Mouse (Mus musculus) cortical plate, adult 2 months (tissue): ENCODE data around the gene Galnt10. TPM values are rescaled to one million over a fixed set of nuclear protein-coding genes. Genes with fewer than 3 reads are reported as not detected.

Experiments
- H3K27ac ChIP-seq: fragments of 200-500 bp; 2 replicates; pipeline ENCODE4 v1.5.1; 2012; ENCODE audit warnings: low read length, control low read depth, inconsistent platforms; ENCODE audit not compliant: insufficient read depth
- H3K4me1 ChIP-seq: fragments of 200-500 bp; 2 replicates; pipeline ENCODE4 v1.6.1; 2011; ENCODE audit warnings: low read length; ENCODE audit not compliant: control insufficient read depth, insufficient read depth
- H3K4me3 ChIP-seq: fragments of 200-500 bp; 2 replicates; pipeline ENCODE4 v1.5.1; 2011; ENCODE audit warnings: mild to moderate bottlenecking, low read length, control low read depth; ENCODE audit not compliant: insufficient read depth
- CTCF ChIP-seq: fragments of 200-500 bp; IDR thresholded peaks from 2 replicates; pipeline ENCODE4 v1.5.1; 2011; ENCODE audit warnings: mild to moderate bottlenecking, control low read depth, low read length; ENCODE audit not compliant: insufficient read depth; ENCODE audit errors: extremely low read depth
- POLR2A ChIP-seq: fragments of 200-500 bp; IDR thresholded peaks from 2 replicates; pipeline ENCODE4 v1.6.1; 2011; ENCODE audit warnings: mild to moderate bottlenecking, low read length, control low read depth; ENCODE audit not compliant: insufficient read depth; ENCODE audit errors: extremely low read depth
- polyA plus RNA-seq: library from polyadenylated mRNA; depleted of rRNA; stranded (reverse); fragments of >200 nt; gene quantifications from 2 replicates; pipeline ENCODE4 v1.2.3, GENCODE M21; 2012; rRNA removed

The Galnt10 gene
- polyA plus RNA-seq, 1 experiment = 6.4 TPM

- Histone ChIP-seq H3K4me1 (no peaks in the 10 kb centered on the region), H3K27ac (no peak overlapping the region), H3K4me3 (no peak overlapping the region)
- TF ChIP-seq POLR2A (no peak), CTCF (no peak)
These were observed 190.7 kb downstream of the Galnt10 start for GRCm38 (mm10) chr11:57835931-57836330.

- no peak overlapping the region for H3K4me3 ChIP-seq
- H3K27ac ChIP-seq = no peak overlapping the region
- no peaks in the 10 kb centered on the region for H3K4me1 ChIP-seq
- no peak for TF ChIP-seq POLR2A
- TF ChIP-seq CTCF = no peak
These were observed 191.2 kb downstream of the Galnt10 start for GRCm38 (mm10) chr11:57836401-57836800.

Other genes with a start within 250 kb of the Galnt10 start
- 37.6 and 38.9 TPM in 2 replicates for gene Fam114a2, start 126.8 kb upstream of the Galnt10 start, polyA plus RNA-seq
- gene Mfap3, start 126.8 kb upstream of the Galnt10 start, polyA plus RNA-seq = 15.0 and 15.8 TPM in 2 replicates
- gene Sap30l, start 156.2 kb downstream of the Galnt10 start, polyA plus RNA-seq = 37.7 and 40.0 TPM in 2 replicates
- not detected in 2 replicates for gene Hand1, start 187.4 kb downstream of the Galnt10 start, polyA plus RNA-seq